Mouse (Mus musculus) CD4-positive, CD25-positive, alpha-beta regulatory T cell, adult 4 months (primary cell): ENCODE measurements around the gene 1600014C10Rik. TPM values are rescaled to one million over a fixed set of nuclear protein-coding genes. Genes with fewer than 3 reads are reported as not detected.

Source experiments
- ATAC-seq: one replicate; pipeline ENCODE4 v1.8.0; 2017
- polyA plus RNA-seq, 2 experiments: library from polyadenylated mRNA; unstranded; fragments of 100-300 nt; shearing (Covaris generic); gene quantifications; one replicate each; pipeline ENCODE4 v1.2.1; 2017

The 1600014C10Rik gene
- polyA plus RNA-seq, 2 experiments from 2014 or later, result 152 to 193 TPM

DNA sequence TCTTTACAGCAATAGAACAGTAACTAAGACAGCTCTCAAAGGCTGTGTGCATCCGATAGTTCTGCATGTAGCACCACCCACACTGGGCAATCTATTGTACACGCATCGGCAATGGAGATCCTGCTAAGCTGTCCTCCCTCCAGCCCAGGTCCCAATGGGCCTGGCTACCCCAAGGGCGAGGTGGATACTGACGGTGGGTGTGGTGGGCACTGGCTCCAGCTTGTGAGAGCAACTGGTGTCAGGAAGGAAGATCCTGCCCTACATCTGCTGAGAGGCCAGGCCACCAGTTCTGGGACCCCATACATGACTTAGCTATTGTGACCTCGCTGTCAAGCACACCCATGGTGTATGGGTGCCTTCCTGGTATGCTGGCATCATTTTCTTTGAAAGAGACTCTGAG is 32.7 kb downstream of the 1600014C10Rik start:
- ATAC-seq, result no peak

DNA sequence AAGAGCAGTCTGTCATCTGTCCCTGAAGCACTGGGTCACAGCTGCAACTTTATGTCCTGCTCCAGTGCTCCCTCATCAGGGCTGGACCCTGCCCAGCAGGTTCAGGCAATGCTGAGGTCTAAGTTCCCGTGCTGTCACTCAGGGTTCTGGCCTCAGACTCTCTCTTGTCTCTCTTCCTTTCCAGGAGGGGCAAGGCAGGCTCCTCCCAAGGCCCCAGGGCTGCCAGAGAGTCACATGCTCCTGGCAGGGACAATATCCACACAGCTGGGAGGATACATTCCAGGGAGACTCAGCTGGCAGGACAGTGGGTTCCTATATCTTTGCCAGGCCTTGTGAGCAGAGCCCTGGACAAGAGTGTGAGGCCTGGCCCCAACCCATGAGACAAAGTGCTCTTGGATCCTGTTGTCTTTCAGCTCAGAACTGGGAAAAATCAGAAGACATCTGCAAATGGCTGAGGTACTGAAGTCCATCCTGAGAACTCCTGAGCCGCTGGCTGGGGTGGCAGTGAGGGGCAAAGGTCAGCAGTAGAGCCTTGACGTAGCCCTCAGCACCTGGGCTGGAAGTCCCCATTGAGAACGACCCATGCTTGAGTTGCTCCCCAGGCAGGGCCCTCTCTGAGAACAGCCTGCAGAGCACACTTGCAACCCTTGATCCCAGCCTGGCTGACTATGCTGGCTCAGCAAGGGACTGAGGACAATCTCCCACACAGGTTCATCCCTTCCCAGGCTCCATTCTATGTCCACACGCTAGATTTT is 34.6 kb downstream of the 1600014C10Rik start:
- ATAC-seq, result no peak

DNA sequence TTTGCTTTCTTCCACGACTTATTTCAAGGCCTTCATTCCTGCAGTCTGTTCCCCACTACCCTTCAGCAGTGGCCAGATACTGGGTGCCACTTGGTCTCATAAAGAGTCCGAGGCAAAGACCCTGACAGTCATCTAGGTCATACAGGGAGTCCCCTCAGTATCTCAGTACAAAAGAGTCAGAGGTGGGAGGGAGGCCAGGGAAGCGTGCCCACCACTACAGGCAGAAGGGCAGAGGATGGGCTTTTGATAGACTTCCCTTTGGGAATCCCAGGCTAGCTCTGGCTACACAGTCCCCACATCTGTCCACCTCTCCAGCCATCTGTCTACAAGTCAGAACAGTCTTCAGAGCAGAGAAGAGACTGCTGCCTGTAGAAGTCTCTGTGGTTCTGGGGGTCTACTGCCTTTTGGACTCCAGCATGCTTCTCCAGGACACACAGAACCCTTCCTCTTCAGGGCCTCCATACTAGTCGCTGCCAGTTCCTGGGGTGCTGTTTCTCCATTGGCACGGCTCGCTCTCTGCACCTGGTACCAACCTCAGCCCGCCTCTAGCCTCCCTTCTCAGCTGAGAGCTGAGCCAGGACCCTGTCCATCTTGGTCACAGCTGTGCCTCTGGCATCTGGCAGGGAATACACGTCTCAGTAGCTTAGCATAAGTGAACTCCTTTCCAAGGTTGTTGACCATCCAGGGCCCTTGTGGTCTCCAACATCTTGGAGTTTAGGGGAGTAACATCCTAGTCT is 35.8 kb downstream of the 1600014C10Rik start:
- ATAC-seq, result no peak

DNA sequence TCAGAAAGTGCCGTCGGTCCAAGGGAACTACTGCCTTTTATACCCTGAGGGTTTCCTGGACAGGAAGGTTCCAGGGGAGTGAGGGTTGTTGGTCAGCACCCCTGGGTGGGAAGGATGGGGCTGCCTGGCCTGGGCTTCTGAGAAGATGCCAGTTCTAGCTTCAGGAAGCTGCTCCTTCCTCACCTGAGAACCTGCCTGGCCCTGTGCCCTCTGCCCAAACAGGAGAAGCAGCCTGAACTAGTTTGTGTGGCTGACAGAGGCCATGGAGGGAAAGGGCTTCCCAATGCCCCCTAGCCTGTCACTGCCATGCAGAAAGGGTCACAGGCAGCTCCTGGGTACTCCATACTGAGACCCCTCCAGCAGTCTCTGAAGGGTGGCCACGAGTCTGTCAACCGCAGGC is 36.5 kb downstream of the 1600014C10Rik start:
- no peak for ATAC-seq

DNA sequence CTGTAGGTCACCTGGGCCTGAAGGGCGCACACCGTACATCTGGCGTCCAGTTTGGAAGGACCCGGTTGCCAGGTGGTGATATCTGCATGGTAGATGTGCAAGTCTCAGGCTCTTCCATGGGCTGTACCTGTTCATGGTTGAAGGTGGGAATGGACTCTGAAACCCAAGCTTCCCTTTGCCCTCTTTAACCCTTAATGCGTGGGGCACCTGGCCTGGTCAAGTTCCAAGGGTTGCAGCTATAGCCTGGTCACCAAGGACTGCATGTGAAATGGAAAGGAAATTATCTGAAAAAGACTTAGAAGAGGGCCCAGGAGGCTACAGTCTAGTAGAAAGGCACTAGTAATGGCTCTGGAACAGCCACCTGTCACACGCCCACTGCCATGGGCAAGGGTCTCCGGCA is 37.8 kb downstream of the 1600014C10Rik start:
- no peak for ATAC-seq

DNA sequence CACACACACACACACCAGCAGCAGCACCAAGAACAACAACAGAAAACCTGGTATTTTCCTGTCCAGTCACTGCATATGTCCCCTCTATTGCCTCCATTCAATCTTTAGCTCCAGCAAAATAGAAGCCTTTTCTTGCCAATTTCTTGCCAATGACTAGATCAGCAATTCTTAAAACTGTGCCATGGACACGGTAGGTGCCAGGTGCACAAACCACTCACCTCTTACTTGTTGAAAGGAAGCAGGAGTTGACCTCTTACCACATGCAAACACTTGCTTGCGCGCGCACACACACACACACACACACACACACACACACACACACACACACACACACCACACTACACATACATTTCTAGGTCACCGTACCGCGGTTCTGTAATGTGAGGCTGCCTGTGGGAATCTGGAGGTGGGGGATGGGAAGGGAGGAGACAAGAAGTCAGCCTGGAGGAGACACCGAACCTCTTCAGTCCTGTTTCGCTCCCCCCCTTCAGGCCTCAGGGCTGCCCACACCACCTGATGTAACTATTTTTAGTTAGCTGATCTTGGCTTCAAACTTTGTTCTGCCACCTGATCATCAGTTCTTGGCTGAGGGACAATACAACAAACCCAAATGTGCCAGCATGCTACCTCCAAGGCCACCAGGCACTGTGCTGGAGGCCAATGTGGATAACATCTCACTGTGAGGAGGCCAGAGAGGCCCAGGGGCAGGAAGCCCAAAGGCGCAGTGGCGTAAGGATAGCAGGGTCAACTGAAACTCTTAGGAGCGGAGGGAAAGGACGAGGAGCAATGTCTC is 41.8 kb downstream of the 1600014C10Rik start:
- no peak for ATAC-seq

DNA sequence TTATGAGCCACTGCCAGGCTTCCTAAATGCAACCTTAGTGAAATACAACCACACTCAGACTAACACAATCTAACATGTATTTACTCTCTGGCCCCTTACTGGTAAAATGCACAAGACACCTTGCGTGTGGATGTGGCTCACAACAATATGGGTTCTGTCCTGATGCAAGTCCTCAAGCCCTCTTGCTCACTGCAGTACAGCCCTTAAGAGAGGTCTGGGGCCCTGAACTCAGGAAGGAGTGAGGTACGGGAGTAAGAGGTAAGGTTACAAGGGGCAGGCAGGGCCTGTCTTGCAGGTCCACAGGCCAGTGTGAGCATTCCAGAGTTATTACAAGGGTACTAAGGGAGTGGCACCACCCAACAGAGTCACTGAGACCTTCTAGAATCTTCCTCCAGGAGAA is 43.2 kb downstream of the 1600014C10Rik start:
- no peak for ATAC-seq

DNA sequence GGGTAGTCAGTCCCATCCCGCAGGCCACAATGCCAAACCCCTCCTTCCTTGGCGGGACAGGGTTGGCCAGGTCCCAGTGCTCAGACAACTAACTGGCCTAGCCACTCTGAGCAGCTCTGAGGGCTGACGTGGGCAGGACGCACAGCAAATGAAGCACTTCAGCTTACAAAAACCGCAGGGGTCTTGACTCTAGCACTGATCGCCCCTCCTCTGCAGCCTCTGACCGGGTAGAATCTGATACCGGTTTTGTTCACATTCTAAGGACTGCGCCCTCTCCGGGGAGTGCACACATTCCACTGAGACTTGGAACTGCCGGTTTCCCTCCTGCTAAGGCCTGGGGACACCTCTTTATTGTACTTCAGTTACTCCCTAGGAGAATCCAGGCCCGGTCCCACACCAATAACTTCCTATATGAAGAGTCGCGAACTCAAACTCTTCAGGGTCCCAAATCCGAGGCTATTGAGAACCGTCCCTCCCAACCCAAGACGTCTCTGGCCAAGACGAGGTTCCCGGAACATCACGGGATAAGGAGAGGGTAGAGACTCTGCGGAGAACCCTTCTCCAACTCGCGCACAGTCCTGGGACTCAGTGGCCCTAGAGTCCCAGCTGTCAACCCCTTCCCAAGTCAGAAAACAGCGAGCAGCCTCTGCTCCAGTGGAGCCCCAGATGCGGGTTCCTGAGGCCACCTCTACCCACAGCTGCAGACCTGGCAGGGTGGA is 44.3 kb downstream of the 1600014C10Rik start:
- peak; percentile 17 for ATAC-seq

DNA sequence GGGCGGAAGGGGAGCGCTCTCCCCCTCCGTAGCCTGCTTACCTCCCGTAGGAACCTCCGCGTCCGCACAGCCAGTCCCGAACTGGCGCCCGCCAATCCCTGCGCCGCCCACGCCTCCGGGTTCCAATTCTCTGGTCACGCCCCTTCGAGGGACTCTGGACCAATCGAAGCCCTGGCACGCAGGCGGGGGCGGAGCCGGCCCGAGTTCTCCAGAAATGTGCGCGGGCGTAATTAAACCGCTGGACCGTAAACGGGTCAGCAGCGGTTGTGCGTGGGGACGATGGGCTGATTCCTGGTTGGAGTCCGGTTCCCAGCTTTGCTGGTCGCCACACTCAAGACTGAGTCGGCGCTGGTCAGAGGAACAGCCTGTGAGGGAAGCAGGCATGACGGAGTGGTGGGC is 44.9 kb downstream of the 1600014C10Rik start, which contains the start of gene Plekhf1:
Gene Plekhf1, minus strand, starts transcription at position 117 of the 399 bp plus-strand sequence.
- ATAC-seq, result peak; percentile 81

DNA sequence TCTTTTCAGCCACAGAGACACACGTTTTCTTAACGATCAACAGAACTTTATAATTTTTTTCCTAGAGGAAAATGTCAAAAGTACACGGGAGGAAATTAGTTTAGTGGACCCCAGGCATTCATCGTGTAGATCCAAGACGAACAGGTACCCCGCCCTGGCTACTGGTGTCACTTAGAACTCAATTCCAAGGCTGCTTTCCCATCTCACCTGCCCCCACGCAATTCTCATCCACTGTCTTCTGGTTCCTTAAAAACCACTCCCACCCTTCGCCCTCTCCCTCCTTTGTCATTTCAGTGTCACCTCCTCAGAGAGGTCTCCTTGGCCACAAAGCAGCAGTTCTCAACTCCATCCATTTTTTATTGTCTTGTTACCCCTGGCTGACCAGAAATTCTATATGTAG is 45.3 kb downstream of the 1600014C10Rik start:
- ATAC-seq, result no peak

DNA sequence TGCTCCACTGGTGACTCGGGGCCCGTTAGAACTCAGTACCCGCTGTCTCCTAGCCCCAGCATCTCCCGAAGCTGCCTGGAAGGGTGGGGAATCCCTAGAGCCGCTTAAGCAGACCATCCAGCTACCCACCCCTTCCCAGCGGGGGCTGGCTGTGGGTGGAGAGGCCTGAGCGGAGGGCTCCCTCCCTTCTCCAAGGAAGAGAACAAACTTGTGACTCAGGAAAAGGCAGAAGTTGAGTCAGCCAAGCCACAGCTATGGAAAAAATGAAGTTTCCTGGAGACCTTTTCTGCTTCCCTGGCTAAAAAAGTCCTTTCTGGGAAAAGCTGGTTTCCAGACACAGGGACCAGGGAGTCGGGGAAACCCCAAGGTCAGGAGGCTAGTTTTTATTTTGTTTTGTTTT is 47.3 kb downstream of the 1600014C10Rik start:
- ATAC-seq, result no peak

DNA sequence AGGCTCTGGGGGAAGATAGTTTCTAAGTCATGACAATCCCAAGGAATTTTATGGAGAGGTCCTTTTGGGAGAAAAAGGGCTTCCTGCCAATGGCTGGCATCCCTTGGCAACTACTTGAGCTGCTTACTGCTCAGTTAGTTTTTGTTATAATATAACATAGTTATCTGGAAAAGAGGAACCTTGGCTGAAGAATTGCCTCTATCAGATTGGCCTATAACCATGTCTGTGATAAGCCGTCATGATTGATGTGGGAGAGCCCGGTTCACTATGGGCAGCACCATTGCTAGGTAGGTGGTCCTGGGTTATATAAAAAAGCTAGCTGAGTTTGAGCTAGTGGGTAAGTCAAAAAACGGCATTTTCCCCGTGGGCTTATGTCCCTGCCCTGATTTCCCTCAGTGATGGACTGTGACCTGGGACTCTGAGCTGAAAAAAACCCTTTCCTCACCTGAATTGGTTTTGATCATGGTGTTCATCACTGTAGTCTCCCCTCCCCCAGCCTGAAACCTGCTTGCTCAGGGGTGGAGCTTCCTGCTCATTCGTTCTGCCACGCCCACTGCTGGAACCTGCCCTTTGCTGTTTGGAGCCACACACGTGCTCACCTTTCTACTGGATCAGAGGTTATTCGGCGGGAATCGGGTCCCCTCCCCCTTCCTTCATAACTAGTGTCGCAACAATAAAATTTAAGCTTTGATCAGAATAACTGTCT is 53.5 kb downstream of the 1600014C10Rik start:
- no peak for ATAC-seq

DNA sequence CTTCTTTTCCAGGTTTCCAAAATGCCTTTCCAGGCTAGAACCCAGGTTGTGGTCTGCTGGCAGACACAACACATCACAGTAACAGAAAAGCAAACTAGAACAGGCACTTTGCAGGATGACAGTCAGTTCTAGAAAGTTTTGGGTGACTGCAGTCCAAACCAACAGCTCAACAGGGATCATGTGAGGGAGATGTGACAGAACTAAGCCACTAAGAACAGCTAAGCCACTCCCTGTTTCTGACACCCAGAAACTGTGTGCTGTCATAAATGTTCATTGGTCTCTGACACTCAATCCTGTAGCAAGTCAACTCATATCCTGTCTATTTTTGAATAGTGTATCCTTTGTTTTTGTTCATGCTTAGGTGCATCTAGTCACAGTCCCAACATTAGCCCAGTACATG is 54.1 kb downstream of the 1600014C10Rik start:
- no peak for ATAC-seq

DNA sequence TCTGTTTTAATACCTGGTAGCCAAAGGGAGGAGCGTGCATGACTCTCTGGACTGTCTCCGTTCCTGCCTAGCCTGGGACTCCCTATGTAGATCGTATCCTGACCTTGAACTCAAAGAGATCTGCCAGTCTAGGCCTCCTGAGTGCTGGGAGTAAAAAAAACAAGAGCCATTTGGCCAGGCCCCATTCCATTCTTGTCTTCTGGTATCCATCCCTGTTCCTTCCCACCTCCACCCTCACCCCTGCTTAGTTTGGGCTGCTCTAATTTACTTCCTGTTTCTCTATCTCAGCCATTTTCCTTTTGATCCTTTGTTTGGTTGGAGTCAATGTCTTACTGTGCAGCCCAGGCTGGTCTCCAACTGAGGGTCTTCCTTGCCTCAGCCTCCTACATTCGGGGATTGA is 59.4 kb downstream of the 1600014C10Rik start:
- no peak for ATAC-seq

Other genes starting within 250 kb of the 1600014C10Rik start
- 10 to 100 TPM; 14.7 to 20.8 TPM for gene Uri1, start 159.7 kb upstream of the 1600014C10Rik start, polyA plus RNA-seq
- gene Ccne1, start 75.7 kb upstream of the 1600014C10Rik start, polyA plus RNA-seq, result 1 to 10 TPM; 3.3 to 3.5 TPM
- under 1 TPM; 0.37 to 0.39 TPM for gene Plekhf1, start 44.8 kb downstream of the 1600014C10Rik start, polyA plus RNA-seq
- gene Pop4, start 88.2 kb downstream of the 1600014C10Rik start, polyA plus RNA-seq, result 10 to 100 TPM; 28.1 to 28.4 TPM